In genomic region chr9:77596355-77596754, GRCm38 (mm10) we compare ENCODE assay signal across 9 mouse cellular contexts. TPM values are rescaled to one million over a fixed set of nuclear protein-coding genes. Genes with fewer than 3 reads are reported as not detected.
DNase-seq lines count a peak whose midpoint lies in the region; ATAC-seq lines count a peak whose summit lies in the region.
"Had no signal": no experiment of that assay in that cellular context is flagged by ENCODE, and none has a peak within 500 bp of the region (broad histone marks: within the 10 kb centered on the region; RNA-seq: fewer than 3 reads in every experiment).

No protein-coding gene starts in this region.

- peak; percentile 74 for DNase-seq in hindbrain, embryonic 10.5 days (ENCODE audit: low spot score)
- DNase-seq in adrenal gland, adult 8-10 months = peak; percentile 59
- DNase-seq in embryo, embryonic 11 days = peak; percentile 87
- peak; percentile 76 to 89 for DNase-seq in heart, postnatal 14 days
- peak; percentile 63 for DNase-seq in left cerebral cortex, adult 11 months (ENCODE audit: low spot score)
- peak; percentile 87 for DNase-seq in midbrain, embryonic 14.5 days
- peak; percentile 73 to 90 for DNase-seq in spleen, postnatal 4 days (ENCODE audit: low spot score in 2 of 2)

- ATAC-seq in hindbrain, embryonic 13.5 days (ENCODE audit: low FRiP score) = no peak
- ATAC-seq in midbrain, embryonic 14.5 days (ENCODE audit: low FRiP score, low TSS enrichment) = 0 out of 2 replicates have a peak, but pooled peaks have one; percentile 12

- WGBS in hindbrain, embryonic 10.5 days = 33% methylated on average over 7 of the region's 7 CpGs
- WGBS in hindbrain, embryonic 13.5 days = 29% methylated on average over 7 of the region's 7 CpGs
- 32% methylated on average over 7 of the region's 7 CpGs for WGBS in midbrain, embryonic 14.5 days

- H3K27me3 ChIP-seq in hindbrain, embryonic 10.5 days (ENCODE audit: insufficient read depth, poor library complexity, severe bottlenecking) = peaks cover 6% of the 10 kb centered on the region; the same call in 1 of the 2 replicates
- peaks cover 5% of the 10 kb centered on the region; the same call in 1 of the 2 replicates for H3K27me3 ChIP-seq in hindbrain, embryonic 13.5 days
- H3K27me3 ChIP-seq in midbrain, embryonic 14.5 days (ENCODE audit: control insufficient read depth, insufficient read depth, low read length) = no peaks in the 10 kb centered on the region

- intact Hi-C loops in heart, postnatal 14 days (cut with DNase I) = loop anchor here (2.0 to 5.0 kb wide), 2 partner anchors 184 to 441 kb away; no protein-coding TSS in a partner anchor

- no peak overlapping the region for H3K4me2 ChIP-seq in hindbrain, embryonic 13.5 days
- H3K4me2 ChIP-seq in midbrain, embryonic 14.5 days (ENCODE audit: low read length) = no peak overlapping the region
- H3K4me2 ChIP-seq: embryonic facial prominence, embryonic 12.5 days had no signal

- no peaks in the 10 kb centered on the region for H3K36me3 ChIP-seq in hindbrain, embryonic 10.5 days
- H3K36me3 ChIP-seq in hindbrain, embryonic 13.5 days = no peaks in the 10 kb centered on the region
- H3K36me3 ChIP-seq in midbrain, embryonic 14.5 days (ENCODE audit: control insufficient read depth, insufficient read depth, low read length) = no peaks in the 10 kb centered on the region
- H3K36me3 ChIP-seq: embryonic facial prominence, embryonic 12.5 days had no signal

- peaks cover 12% of the 10 kb centered on the region for H3K4me1 ChIP-seq in hindbrain, embryonic 10.5 days (replicated peaks)
- H3K4me1 ChIP-seq in hindbrain, embryonic 13.5 days (replicated peaks) = peaks cover 5% of the 10 kb centered on the region
- peaks cover 5% of the 10 kb centered on the region; the same call in 1 of the 2 replicates for H3K4me1 ChIP-seq in midbrain, embryonic 14.5 days (ENCODE audit: control insufficient read depth, insufficient read depth, low read length)
- H3K4me1 ChIP-seq: embryonic facial prominence, embryonic 12.5 days had no signal

- no peaks in the 10 kb centered on the region for H3K9me3 ChIP-seq in hindbrain, embryonic 10.5 days
- H3K9me3 ChIP-seq in hindbrain, embryonic 13.5 days = no peaks in the 10 kb centered on the region
- H3K9me3 ChIP-seq in midbrain, embryonic 14.5 days (ENCODE audit: control insufficient read depth, low read length) = no peaks in the 10 kb centered on the region
- H3K9me3 ChIP-seq: embryonic facial prominence, embryonic 12.5 days had no signal

- H3K27ac ChIP-seq in hindbrain, embryonic 10.5 days = no peak overlapping the region
- H3K27ac ChIP-seq in hindbrain, embryonic 13.5 days = no peak overlapping the region
- H3K27ac ChIP-seq in midbrain, embryonic 14.5 days (replicated peaks; ENCODE audit: low read depth, low read length) = no peak overlapping the region
- H3K27ac ChIP-seq: embryonic facial prominence, embryonic 12.5 days had no signal

- no peak overlapping the region for H3K9ac ChIP-seq in hindbrain, embryonic 13.5 days
- no peak overlapping the region for H3K9ac ChIP-seq in midbrain, embryonic 14.5 days (replicated peaks; ENCODE audit: low read length)
- H3K9ac ChIP-seq: embryonic facial prominence, embryonic 12.5 days had no signal

- H3K4me3 ChIP-seq in hindbrain, embryonic 10.5 days = no peak overlapping the region
- no peak overlapping the region for H3K4me3 ChIP-seq in hindbrain, embryonic 13.5 days
- no peak overlapping the region for H3K4me3 ChIP-seq in midbrain, embryonic 14.5 days (replicated peaks; ENCODE audit: low read depth, low read length)
- H3K4me3 ChIP-seq: embryonic facial prominence, embryonic 12.5 days had no signal

RNA-seq across cellular contexts. Expression of gene Klhl31, which starts 39.9 kb away (rescaled TPM):
- 0.39 and 0.93 TPM in 2 replicates for polyA plus RNA-seq in hindbrain, embryonic 10.5 days (2016; fragmentation: Nextera tagmentation; extraction: Ambion mirVana)
- polyA plus RNA-seq in hindbrain, embryonic 13.5 days (2015; fragmentation: Nextera tagmentation; extraction: Ambion mirVana) = 0.17 and 0.48 TPM in 2 replicates
- total RNA-seq in adrenal gland, adult 8-10 months (2022) = under 1 TPM in 2 of 4 experiments, not detected in 2; 0.03 to 0.09 TPM
- 100 to 1,000 TPM; 123 to 134 TPM for total RNA-seq in heart, postnatal 14 days (2021)
- polyA plus RNA-seq in midbrain, embryonic 14.5 days (2014; fragmentation: Nextera tagmentation; extraction: Ambion mirVana) = 0.09 TPM in 1 of 2 replicates, not detected in the other

RNA-seq across cellular contexts. Expression of gene Lrrc1, which starts 51.7 kb away (rescaled TPM):
- polyA plus RNA-seq in hindbrain, embryonic 10.5 days (2016; fragmentation: Nextera tagmentation; extraction: Ambion mirVana) = 6.3 and 8.0 TPM in 2 replicates
- 4.9 and 5.6 TPM in 2 replicates for polyA plus RNA-seq in hindbrain, embryonic 13.5 days (2015; fragmentation: Nextera tagmentation; extraction: Ambion mirVana)
- 10 to 100 TPM in 3 of 4 experiments, 1 to 10 TPM in 1; 9.1 to 20.4 (median 14.8) TPM for total RNA-seq in adrenal gland, adult 8-10 months (2022)
- 10 to 100 TPM; 18.7 to 19.9 TPM for total RNA-seq in heart, postnatal 14 days (2021)
- 5.1 and 7.1 TPM in 2 replicates for polyA plus RNA-seq in midbrain, embryonic 14.5 days (2014; fragmentation: Nextera tagmentation; extraction: Ambion mirVana)
